Mouse (Mus musculus) brain, embryonic 14.5 days (tissue): Measurements from ENCODE around the gene She.

Experiments used
- CTCF ChIP-seq: fragments of 200-500 bp; IDR thresholded peaks from 2 replicates; pipeline ENCODE4 v1.5.1; 2012; ENCODE audit warnings: inconsistent platforms, mild to moderate bottlenecking, moderate library complexity, borderline replicate concordance; ENCODE audit not compliant: insufficient read depth, insufficient read length; ENCODE audit errors: extremely low read depth
- POLR2A ChIP-seq: fragments of 200-500 bp; IDR thresholded peaks from 2 replicates; pipeline ENCODE4 v1.6.1; 2012; ENCODE audit warnings: mild to moderate bottlenecking, inconsistent platforms, borderline replicate concordance; ENCODE audit not compliant: poor library complexity, insufficient read depth, insufficient read length, severe bottlenecking; ENCODE audit errors: extremely low read depth

DNA sequence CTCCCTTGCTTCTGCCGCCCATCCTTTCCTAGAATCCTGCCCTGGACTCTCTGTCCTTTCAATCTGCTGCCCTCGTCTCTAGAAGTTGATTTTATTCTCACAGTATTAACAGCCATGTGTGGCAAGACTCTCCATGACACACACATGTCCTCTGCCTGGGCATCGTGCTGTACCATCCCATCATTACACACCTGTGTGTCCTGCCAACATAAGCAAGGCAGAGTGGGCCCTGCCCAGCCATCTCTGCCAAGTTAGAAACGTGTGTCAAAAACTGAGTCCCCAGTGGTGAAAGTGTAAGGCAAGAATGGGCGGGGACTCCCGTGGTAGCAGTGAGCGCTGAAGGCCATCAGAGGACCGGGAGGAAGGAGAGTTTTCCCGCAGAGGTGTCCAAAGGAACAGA, 14.6 kb downstream of the She start:
- TF ChIP-seq CTCF, result no peak
- TF ChIP-seq POLR2A, result no peak
